Mouse (Mus musculus) retina, postnatal 7 days (tissue): ENCODE measurements around the gene Heatr6.

Source experiments
- DNase-seq: peaks from one replicate; pipeline ENCODE4 v3.0.0-alpha.2; 2012; ENCODE audit warnings: low read depth, low spot score

Gene Heatr6

DNA sequence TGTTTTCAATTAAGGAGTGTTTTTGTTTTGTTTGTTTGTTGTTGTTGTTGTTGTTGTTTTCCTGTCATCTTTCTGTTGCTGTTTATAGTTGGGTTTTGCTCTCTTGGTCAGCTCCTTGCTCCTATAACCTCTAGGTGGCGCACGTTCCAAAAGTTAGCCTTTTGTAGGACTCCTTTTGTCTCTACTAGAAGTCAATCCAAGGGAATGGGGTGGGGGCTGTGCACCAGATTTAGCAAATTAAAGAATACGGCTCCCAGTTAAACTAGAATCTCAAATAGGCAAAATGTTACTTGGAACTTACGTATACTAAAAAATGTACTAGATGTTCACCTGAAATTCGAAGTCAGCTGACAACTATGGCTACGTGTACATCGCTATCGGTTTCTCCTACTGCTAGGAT is 48.7 kb downstream of the Heatr6 start:
- no peak for DNase-seq

DNA sequence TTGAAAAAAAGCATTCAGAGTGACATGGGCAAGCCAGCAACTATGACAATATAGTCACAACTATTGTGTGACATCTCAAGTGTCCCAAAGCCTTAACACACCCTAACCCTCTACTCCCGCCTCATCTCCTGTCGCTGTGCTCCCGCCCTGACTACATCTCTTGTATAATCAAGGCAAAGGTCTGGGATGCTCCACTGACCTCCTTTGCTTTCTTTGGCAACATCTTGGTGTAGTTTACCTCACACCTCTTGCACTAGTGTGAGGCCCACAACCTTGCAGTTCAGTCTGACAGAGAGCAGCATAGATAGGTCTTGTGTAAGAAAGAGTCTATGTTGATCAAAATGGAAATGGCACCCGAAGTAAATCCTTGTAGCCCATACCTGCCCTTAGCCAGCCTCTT is 49.1 kb downstream of the Heatr6 start:
- no peak for DNase-seq

DNA sequence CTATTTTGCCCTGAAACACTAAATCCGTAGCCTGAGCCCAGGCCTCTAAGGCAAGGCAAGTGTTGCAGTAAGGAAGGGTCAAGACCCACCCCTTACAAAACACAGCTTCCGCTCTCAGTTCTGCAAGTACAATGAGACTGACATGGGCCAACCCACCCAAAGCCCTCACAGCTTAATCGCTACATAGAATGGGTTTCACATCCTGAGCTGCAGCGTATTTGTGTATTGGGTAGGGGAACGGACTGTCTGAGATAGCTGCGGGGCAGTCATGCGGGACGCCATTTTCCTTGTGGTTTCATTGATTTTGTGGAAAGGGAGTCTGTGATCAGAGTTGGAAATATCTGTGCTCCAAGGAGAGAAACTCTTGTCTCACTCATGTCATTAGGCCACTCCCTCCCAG is 56.9 kb downstream of the Heatr6 start:
- no peak for DNase-seq

DNA sequence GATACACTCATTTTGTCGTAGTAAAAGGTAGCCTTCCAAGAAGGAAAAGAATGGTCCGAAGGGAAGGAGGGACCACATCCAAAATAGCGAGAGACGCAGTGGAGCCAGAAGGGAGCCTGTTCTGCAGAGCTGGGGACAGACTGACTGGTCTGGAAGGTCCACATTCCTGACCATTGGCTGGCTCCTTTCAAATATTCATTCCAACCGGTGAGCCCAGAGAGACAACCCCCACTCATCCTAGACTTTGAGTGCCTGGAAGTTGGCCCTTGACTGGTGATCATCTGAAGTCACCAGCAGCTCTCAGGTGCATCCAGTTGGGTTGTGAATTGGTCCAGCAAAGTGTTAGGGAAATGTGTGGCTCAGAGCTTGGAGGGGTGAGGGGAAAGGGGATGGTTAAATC is 61.7 kb downstream of the Heatr6 start:
- DNase-seq, result no peak

DNA sequence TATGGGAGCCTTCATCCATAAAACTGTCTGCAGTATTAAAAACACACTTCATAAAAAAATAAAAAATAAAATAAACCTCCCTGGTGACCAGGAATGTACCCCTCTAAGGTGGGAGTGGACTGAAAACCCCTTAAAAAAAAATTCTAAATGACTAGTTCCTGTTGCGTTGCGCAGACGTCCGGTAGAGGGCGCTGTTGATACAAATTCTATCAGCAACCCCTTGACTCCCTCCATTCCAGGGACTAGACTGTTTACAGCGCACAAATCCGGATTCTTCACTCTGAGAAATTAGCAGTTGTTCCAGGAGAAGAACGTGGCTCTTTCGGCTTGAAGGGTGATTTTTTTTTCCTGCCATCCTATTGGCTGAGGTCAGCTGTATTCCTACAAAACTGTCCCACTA is 62.1 kb downstream of the Heatr6 start:
- peak; percentile 47 for DNase-seq

DNA sequence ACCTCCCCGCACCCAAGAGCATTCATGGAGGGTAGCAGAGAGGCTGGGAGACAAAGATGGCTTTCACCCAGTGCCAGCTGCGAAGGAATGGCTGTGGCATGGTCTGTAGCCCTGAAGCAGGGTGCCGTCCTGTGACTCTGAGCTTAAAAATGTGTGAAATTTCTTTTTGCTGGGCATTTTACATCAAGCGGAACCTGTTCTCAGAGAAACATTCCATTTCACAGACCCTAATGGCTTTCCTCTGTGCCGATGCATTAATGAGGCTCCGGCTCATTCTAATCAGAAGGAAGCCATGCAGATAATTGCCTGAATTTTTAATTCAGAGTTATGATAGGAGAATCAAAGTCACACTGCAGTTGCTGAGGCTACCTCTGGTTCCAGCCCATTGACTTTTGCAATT is 63.6 kb downstream of the Heatr6 start:
- no peak for DNase-seq

DNA sequence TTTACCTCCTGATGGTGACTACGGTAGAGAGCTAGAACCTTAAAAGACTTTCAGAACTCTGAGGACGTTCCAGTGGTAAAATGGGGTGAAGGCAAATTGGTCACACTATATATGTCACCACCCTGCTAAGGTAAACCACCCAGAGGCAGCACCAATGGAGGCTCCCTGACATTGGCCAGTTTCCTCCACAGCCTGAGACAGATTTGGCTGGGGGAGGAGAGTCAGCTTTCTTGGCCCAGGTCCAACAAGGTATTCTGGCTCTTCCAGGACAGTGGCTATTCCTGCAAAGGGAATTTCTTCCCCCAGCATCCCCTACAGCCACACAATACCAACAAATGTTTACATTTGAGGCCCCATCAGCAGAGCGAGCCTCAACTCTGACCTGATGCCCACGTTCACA is 64.5 kb downstream of the Heatr6 start:
- DNase-seq, result no peak

DNA sequence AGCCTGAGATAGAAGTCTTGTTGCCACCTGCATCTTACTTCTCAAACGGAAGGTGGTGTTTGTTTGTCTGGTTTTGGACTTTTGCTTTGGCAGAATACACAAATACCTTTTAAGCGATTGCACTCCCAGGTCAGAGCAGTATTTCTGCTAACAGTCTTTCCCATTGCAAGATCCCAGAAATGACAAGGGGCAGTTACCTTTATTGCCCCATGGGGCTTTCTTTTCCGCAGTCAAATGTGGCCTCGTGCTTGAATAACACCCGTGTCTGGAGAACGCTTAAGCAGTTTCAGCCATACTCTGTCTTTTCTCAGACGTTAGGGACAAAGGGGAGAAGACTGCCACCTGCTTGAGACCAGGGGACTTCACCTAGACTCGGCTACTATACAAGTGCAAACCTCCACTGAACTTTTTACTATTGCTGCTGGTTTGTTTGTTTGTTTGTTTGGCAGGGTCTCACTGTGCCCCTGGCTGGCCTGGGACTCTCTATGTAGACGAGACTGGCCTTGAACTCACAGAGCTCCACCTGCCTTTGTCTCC is 65.2 kb downstream of the Heatr6 start:
- no peak for DNase-seq

DNA sequence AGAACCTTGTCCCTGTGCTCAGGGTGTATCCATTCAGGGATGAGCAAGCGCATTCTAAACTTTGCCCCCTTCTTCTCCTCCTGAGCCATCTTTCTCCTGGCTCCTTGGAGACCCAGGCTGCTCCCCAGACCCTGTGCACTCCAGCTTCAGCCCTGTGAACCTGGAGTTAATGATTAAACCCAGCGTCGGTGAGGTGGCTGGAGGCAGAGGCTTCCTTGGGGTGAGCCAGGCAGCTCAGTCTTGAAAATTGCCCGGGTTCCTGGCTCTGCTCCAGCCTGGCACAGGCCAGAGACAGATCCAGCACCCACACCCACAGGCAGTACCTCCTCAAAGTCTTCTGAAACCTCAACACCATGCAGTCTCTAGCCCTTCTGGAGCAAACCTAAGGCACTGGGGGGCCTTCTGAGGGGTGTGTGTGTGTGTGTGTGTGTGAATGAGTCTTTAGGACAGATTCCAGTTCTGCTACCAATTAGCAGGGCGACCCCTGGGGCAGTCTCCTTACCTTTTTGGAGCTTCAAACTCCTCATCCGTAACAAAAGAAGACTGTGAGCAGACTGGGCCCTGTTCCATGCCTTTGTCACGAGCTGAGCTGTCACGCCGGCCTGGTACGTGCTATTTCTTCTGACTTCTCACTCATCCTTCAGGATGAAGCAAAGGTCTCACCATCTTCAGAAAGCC is 66.4 kb downstream of the Heatr6 start:
- DNase-seq, result no peak

DNA sequence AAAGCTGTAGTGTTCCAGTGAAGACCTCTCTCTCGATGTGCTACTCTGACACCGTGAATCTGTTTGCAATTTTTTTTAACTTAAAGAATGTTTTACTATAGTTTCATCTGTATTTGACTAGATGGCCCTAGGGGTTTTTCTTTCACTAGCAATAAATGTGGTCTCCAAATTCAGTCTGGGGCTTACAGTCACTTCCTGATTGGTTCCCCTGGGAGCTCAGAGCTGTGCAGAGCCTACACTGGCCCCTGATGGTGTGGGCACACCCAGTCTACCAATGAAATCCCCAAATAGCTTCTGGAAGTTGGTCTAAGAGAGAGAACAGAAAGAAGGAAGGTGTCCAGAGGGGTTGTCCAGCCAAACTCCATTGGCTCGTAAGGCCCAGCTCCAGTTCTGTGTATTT is 72.6 kb downstream of the Heatr6 start:
- no peak for DNase-seq

DNA sequence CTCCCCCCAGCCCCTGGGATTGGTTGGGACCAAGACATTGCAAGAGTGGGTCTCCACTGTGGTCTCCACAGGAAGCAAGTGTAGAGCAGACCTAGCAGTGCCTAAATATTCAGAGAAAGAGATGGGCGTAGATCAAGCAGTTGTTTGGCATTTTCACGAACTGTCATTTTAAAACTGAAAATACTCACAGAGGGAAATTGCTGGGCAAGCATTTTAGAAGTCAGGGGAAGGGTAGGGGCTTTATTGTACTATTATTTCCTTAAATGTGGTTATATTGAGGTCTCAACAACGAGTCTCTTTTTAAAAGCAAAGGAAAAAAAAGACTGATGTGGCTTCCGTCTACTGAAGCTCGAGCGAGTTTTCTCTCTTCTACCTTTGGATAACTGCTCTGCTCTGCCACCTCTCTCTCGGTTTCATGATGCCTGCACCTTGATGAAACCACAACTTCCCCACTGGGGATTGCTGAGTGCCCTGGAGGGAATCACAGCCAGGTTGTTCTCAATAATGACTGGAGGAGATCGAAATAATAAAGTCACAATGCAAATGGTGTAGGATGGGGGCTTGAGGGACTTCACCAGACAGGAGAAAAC is 75.2 kb downstream of the Heatr6 start:
- DNase-seq, result no peak

DNA sequence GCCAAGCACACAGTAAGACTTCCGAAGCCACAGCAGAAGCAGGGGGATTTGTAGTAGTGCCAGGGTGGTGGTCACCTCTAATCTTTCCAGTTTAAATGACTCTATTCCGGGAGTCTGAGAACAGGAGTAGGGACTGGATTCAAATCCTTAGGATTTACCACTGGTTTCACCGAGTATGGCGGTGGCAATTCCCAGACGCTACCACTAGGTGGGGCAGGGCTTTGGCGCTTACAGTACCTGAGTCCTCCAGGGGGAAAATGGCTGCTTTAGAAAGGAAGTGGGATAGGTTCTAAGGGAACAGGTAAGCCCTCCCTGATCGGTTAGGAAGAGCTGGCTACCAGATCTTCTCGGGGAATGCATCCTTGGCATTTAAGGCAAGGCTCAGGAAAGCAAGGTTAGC is 78.9 kb downstream of the Heatr6 start:
- no peak for DNase-seq
